Mouse (Mus musculus): ENCODE results near the gene Optn. TPM values are rescaled to one million over a fixed set of nuclear protein-coding genes. Genes with fewer than 3 reads are reported as not detected.

Gene Optn
- polyA plus RNA-seq, 3 experiments from 2014 or later = 0.78 to 4.6 (median 1.5) TPM

DNA sequence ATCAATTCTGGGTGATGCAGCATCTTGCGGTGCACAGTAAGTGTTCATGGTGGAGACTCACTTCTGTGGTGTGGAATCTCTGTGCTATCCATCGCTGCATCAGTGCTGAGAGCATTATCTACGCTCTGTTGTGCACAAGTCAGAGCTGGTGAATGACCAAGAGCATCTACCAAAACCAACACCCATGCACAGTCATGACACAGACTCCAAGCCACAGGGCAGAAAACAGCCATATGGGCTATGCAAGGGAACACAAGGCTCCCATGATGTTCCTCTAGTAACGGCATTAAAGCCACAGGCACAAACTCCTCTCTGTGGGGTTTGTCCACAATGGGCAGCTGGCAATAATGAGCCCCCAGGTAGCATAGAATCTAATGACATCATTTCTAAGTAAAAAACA, 34.0 kb downstream of the Optn start:
- ATAC-seq = no peak

- no peak for ATAC-seq
Measured at GRCm38 (mm10) chr2:5028047-5028446, 35.8 kb downstream of the Optn start.

DNA sequence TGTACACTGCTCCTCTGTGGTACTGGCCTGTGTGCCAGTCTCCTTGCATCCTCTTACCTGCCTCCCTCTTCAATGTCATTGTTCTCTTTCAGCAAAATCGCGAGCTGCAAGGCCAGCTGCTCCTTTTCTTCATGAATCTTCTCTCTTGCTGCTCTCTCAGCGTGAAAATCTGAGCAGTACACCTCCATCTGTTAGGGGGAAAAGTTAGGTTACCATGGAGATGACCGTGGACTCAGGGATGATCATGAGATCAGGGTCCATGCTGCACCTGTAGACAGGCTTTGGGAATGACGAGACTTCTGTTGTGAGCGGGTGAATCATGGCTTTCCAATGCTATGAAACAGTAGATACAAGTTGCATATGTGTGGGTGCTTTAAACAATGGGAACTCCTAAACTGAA, 36.8 kb downstream of the Optn start:
- ATAC-seq = no peak

DNA sequence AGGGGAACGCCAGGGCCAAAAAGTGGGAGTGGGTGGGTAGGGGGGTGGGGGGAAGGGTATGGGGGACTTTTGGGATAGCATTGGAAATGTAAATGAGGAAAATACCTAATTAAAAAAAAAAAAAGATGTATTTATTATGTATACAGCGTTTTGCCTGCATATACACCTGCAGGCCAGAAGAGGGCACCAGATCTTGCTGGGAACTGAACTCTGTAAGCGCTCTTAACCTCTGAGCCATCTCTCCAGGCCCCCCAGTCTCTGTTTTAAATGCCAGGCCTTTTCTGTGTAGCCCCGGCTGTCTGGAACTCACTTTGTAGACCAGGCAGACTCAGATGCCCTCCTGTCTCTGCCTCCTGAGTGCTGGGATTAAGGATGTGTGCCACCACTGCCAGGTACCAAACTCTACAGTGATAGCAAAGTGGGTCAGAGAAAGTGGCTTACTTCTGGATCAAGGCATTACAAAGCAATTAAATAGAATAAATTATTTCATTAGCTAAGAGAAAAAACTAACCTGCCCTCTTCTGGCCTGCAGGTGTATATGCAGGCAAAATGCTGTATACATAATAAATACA, 38.6 kb downstream of the Optn start:
- no peak for ATAC-seq

DNA sequence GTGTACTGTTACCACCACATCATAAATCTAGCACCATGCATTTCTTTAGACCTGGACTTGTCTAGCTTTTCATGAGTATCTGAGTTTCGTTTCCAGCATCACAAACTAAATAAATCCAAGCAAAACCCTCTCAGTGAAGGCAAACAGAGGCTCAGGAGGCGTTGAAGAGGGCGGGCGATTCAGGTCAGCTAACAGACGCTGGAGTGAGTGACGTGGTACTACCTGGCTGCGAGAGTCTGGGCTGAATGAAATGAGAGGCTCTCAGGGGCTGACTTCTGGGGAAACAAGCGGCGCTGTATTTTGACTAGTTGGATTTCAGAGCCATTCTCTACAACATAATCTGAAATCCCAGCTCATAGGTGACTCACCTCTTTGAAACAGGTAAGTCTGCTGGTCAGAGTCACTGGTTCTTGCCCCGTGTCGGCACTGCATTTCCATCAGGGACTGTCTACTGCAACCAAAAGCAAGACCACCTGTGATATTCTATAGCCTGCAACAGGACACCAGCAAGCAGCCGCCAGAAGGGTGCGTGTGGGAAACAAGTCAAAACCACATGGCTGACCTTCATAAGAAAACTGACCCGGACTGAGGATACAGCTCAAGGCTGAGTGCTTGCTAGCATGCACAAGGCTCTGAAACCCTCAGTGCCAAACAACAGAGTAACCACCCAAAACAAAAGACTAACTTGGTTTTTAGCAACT, 40.0 kb downstream of the Optn start:
- no peak for ATAC-seq

GRCm38 (mm10) chr2:5023275-5023674, 40.6 kb downstream of the Optn start:
- ATAC-seq = no peak

DNA sequence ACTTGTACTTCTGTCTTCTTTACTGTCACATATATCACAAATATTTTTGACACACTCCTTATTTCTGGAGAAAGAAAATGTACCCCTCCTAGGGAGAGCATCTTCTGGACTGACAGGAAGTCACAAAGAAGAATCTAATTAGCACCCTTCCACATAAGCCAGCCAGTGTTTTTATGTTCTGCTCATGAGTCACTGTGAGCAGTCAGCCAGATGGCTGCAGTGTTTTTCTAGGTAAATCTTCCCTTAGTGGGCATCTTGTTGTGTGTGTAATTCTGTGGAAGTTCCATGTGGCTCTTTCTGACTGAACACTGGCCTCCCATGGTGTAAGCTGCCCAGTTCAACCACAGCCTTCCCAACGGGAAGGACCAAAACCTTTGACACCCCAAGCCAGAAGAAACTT, 44.1 kb downstream of the Optn start:
- no peak for ATAC-seq

DNA sequence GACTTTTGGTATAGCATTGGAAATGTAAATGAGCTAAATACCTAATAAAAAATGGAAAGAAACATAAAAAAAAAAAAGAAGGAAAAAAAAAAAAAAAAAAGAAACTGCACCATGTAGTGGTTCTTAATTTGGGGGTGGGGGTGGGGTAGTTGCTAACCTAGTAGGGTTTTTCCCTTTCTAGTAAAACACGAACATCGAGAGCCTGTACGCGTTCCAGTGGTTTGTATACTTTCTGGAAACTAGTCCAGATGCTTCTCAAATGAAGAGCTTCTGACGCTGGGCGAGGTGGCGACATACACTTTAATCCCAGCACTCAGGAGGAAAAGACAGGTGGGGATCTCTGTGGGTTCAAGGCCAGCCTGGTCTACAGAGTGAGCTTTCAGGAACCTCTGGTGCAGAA, 46.9 kb downstream of the Optn start:
- ATAC-seq = no peak

GRCm38 (mm10) chr2:5015527-5015926, 48.3 kb downstream of the Optn start:
- ATAC-seq = no peak

DNA sequence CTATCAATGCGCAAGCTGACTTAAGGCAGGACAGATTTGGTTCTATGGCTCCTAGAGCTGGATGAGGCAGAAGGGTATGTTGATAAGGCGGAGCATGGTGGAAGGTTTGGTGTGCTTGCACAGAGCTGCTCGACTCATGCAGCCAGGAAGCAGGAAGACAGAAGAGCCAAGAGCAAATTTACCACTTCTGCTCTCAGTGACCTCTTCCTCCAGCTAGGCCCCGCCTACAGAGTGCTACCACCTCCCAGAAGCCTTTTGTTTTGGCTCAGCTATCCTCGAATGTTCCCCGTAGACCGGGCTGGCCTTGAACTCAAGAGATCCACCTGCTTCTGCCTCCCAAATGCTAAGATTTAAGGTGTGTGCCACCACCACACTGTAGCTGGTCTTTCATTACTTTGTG, 49.2 kb downstream of the Optn start:
- no peak for ATAC-seq

DNA sequence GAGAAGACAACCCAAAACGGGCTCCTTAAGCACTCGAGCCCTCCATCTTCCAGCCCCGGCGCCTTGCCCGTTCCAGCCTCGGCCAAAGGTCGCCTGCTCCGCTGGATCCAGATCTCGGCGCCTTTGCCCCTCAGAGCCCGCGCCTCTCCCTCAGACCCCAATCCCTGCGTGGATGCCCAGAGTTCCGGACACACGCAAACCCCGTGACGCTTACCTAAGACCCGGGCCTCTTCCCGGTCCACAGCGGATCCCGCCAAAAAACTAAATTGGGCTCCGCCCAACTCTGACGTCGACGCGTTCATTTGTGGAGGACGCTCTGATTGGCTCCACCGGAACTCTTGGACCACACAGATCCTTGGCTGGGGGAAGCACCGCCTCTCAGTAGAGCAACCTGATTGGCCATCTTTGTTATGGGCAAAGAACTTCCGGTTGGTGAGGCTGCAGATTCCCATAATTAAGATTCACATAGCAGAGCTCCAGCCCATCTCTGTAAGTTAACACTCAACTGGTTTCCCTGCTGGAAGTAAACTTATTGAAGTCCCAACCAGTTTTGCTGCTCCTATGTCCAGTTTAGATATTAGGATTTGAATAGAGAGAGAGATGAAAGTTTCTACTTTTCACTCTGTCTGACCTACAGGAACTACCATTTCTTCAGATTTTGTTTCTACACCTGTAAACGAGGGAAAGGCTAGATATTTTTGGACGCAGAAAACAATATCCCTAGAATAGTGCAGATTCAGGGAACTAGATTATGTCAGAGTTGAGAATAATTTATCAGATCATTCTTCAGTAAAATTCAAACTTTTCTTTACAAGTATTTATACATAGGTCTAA, 51.1 kb downstream of the Optn start, which contains the start of gene Mcm10:
TSS of gene Mcm10 (minus strand) at position 301 of the 834 bp plus-strand sequence.
- ATAC-seq = peak; percentile 100

- ATAC-seq = no peak
Measured at GRCm38 (mm10) chr2:5011898-5012490, 51.9 kb downstream of the Optn start.

DNA sequence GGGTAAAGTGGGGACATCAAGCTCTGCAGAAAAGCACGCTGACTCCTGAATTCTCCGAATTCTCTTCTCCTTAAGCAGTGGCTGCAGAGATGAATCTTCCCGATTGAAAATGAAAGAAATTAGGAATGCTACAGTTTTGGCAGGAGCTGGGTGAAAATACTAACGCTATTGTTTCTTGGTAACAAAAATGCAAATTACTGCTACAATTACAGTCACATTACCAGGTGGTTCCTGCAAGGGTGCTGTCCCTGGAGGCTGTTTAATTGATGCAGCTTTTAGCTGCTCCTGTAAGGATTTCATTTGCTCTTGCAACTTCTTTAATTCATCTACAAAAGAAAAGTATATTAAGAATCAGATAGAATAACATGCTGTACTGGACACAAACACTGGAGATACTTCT, 56.7 kb downstream of the Optn start:
- ATAC-seq = no peak

DNA sequence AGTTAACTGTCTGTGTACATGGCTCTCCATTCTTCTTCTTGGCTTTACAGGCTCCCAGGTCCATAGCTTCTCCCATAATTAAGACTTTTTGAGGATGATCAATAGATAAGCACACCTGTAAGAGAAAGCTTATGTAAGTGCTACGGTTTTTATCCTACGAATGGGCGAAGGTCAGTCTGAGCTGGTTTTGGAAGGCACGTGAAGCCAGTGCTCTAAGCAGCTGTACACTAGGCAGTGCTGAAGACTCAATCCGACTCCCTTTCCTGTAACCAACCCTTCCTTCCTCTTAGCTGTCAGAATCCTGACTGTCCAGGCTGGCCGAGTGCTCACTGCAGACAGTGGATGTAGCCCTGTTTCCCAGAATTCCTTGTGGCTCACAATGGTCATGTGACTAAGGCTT, 62.6 kb downstream of the Optn start:
- ATAC-seq = no peak

- no peak for ATAC-seq
Measured at GRCm38 (mm10) chr2:4998905-4999304, 64.9 kb downstream of the Optn start.

DNA sequence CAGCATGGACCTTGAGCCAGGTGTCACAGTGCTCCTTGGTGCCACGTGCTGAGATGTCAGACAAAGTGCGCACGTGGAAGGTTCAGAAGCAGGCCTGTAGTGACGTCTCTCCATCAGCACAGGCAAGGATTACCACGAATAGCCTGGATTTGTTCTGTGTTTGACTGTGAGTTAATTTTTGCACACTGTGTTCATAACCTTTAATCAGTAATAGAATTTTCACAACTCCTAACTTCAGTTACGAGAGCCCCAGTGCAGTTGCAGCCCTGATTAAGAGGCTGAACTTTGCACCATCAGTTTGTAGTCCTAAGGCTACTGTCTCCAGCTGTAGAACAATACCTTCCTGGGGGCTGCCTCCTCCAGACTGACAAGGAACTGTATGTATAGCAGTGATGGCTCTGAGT, 67.4 kb downstream of the Optn start:
- ATAC-seq = no peak

DNA sequence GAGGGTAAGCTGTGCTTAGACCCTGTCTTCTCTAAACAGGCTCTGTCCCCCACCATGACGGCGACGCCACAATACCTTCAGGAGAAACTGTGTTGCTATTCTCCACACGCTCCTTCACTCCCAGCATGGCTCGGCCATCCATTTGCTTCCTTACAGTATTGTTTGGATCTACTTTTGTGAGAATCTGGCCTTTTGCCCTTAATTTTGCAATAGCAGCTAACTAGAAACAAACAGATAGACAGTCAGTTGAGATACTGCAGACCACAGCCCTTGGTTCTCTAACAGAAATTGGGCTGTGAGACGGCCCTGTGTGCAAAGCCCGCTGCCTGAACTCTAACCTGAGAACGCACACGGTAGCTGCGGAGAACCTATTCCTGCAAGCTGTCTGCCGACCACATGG, 68.2 kb downstream of the Optn start:
- no peak for ATAC-seq

- no peak for ATAC-seq
Measured at GRCm38 (mm10) chr2:4994436-4994835, 69.4 kb downstream of the Optn start.

- no peak for ATAC-seq
Measured at GRCm38 (mm10) chr2:4993584-4993983, 70.3 kb downstream of the Optn start.

DNA sequence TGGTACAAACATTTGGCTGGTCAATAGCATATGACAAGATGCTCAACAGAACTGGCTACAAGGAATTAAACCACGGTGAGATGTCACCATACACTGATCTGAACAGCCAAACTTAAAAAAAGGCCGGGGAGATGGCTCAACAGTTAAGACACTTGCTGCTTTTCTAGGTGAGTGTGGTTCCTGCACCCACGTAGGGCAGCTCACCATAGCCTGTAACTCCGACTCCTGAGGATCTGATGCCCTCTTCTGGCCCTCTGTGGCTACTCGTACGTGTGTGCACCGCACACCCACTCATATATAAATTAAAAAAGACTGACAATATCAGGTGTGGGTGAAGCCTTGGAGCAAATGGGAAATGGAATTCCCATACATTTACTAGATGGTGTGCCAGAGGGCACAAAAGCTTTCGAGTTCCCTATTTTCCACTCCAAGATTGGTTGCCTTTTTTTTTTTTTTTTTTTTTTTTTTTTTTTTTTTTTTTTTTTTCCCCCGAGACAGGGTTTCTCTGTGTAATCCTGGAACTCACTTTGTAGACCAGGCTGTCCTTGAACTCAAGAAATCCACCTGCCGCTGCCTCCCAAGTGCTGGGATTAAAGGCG, 74.9 kb downstream of the Optn start:
- ATAC-seq = no peak

- no peak for ATAC-seq
Measured at GRCm38 (mm10) chr2:4987388-4988180, 76.3 kb downstream of the Optn start.

DNA sequence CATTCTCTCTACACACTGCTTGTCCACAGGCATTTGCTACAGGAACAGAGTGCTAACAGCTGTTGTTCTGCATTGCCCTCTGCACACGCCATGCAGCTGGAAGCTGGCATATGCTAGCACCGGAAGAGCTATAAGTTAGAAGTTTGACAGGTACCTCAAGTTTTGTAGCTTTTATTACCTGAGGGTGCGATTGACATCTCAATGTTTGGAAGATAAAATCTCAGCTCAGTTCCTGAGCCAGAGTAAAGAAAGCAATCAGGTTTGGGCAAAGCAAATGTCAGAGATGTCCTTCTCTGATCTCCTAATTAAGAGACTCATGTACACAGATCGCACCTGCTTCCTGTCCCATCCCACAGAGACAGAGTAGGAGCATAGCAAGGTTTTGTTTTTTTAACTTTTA, 77.1 kb downstream of the Optn start:
- ATAC-seq = no peak

Measured in inflammation-experienced regulatory T-cells, adult 6 months (primary cell).